Mouse (Mus musculus) liver, embryonic 14 days (tissue): ENCODE measurements around the gene Olfr1204. TPM values are rescaled to one million over a fixed set of nuclear protein-coding genes. Genes with fewer than 3 reads are reported as not detected.

Source experiments
- polyA plus RNA-seq: library from polyadenylated mRNA; depleted of rRNA; stranded (reverse); fragments of >200 nt; gene quantifications from 2 replicates; pipeline ENCODE4 v1.2.3, GENCODE M21; 2012; rRNA removed

Gene Olfr1204
- polyA plus RNA-seq = not detected in 2 replicates

DNA sequence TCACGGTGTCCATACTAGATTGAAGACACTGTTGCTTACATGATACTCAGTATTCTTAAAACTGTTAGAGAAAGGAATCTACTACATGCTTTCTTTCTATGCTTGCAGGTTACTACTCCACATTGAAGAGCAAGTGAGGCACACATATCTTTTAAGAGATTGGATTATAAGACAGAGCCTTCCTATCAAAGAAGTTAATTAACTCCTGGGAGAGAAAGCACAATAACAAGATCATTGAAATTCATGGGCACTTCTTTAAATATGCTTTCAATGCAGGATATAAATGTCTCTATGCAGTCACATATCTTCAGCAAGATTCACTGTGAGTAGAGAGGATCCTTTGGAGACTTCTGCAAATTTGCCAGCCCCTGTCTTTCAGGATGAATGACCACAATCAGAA lies at the start of gene Olfr1204:
Gene Olfr1204 (plus strand): TSS at position 301 of the 400 bp plus-strand sequence.

GRCm38 (mm10) chr2:88814196-88814595 lies 34.9 kb upstream of the Olfr1204 start, which contains the start of gene Olfr1202:
Gene Olfr1202, plus strand, starts transcription at chr2:88814496.

DNA sequence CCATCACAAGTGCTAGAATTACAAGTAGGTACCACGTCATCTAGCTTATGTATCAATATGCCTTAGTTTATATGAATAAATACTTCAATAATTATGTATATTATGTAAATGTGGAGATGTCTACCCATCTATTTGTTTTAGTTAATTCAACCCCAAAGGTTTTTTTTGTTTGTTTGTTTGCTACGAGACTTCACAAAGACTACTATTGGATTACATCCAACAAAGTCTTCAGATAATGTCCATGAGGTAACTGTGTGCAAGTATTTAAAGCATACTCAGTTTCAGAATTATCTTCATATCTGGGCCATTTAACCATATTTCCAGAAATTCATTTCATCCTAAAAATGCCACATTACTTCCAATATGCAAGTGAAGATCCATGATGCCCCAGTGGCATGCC lies 19.7 kb upstream of the Olfr1204 start, which contains the start of gene Olfr1205:
Gene Olfr1205 (plus strand): TSS at position 301 of the 400 bp plus-strand sequence.

DNA sequence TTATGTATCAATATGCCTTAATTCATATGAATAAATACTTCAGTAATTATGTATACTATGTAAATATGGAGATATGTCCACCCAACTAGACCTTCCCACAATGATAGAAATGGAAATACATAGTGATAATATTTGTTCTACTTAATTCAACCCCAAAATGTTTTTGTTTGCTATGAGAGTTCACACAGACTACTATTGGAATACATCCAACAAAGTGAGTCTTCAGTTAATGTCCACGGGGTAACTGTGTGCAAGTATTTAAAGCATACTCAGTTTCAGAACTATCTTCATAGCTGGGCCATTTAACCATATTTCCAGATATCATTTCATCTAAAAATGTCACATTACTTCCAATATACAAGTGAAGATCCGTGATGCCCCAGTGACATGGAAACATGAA lies 13.8 kb downstream of the Olfr1204 start, which contains the start of gene Olfr1206:
Gene Olfr1206 (plus strand): TSS at position 301 of the 400 bp plus-strand sequence.

GRCm38 (mm10) chr2:88902211-88902610 lies 53.1 kb downstream of the Olfr1204 start, which contains the start of gene Olfr1208:
Gene Olfr1208, minus strand, starts transcription at chr2:88902311.

Other genes starting within 250 kb of the Olfr1204 start
- gene Olfr1191-ps1, start 208.8 kb upstream of the Olfr1204 start, polyA plus RNA-seq = not detected in 2 replicates
- not detected in 2 replicates for gene Olfr1192-ps1, start 200.8 kb upstream of the Olfr1204 start, polyA plus RNA-seq
- gene Olfr1193, start 173.7 kb upstream of the Olfr1204 start, polyA plus RNA-seq = not detected in 2 replicates
- not detected in 2 replicates for gene Olfr1195, start 160.1 kb upstream of the Olfr1204 start, polyA plus RNA-seq
- not detected in 2 replicates for gene Olfr1196, start 144.7 kb upstream of the Olfr1204 start, polyA plus RNA-seq
- gene Olfr1197, start 116.9 kb upstream of the Olfr1204 start, polyA plus RNA-seq = not detected in 2 replicates
- gene Olfr1198, start 97.9 kb upstream of the Olfr1204 start, polyA plus RNA-seq = not detected in 2 replicates
- gene Olfr1199, start 88.8 kb upstream of the Olfr1204 start, polyA plus RNA-seq = not detected in 2 replicates
- not detected in 2 replicates for gene Olfr1200, start 78.8 kb upstream of the Olfr1204 start, polyA plus RNA-seq
- not detected in 2 replicates for gene Olfr1201, start 56.3 kb upstream of the Olfr1204 start, polyA plus RNA-seq
- gene Olfr1202, start 34.8 kb upstream of the Olfr1204 start, polyA plus RNA-seq = not detected in 2 replicates
- gene Olfr1205, start 19.6 kb upstream of the Olfr1204 start, polyA plus RNA-seq = not detected in 2 replicates
- gene Olfr1206, start 13.9 kb downstream of the Olfr1204 start, polyA plus RNA-seq = not detected in 2 replicates
- gene Olfr1208, start 53.0 kb downstream of the Olfr1204 start, polyA plus RNA-seq = not detected in 2 replicates
- gene Olfr1209, start 65.9 kb downstream of the Olfr1204 start, polyA plus RNA-seq = not detected in 2 replicates
- gene Olfr1211, start 88.8 kb downstream of the Olfr1204 start, polyA plus RNA-seq = not detected in 2 replicates
- not detected in 2 replicates for gene Olfr1212, start 104.7 kb downstream of the Olfr1204 start, polyA plus RNA-seq
- gene Gm13762, start 131.0 kb downstream of the Olfr1204 start, polyA plus RNA-seq = not detected in 2 replicates
- not detected in 2 replicates for gene Olfr1214, start 143.4 kb downstream of the Olfr1204 start, polyA plus RNA-seq
- gene Olfr1215, start 157.7 kb downstream of the Olfr1204 start, polyA plus RNA-seq = not detected in 2 replicates
- gene Olfr1216, start 169.0 kb downstream of the Olfr1204 start, polyA plus RNA-seq = not detected in 2 replicates
- not detected in 2 replicates for gene Olfr1217, start 182.8 kb downstream of the Olfr1204 start, polyA plus RNA-seq
- not detected in 2 replicates for gene Olfr1218, start 211.9 kb downstream of the Olfr1204 start, polyA plus RNA-seq
- not detected in 2 replicates for gene Olfr1219, start 234.2 kb downstream of the Olfr1204 start, polyA plus RNA-seq